Mouse (Mus musculus) heart, embryonic 12.5 days (tissue): ENCODE results near the gene Tead2. TPM values are rescaled to one million over a fixed set of nuclear protein-coding genes. Genes with fewer than 3 reads are reported as not detected.

ENCODE experiments used
- ATAC-seq: fragments of 200-750 bp; cut with Nextera tagmentation; 2 replicates; pipeline ENCODE4 v1.8.0; 2017; ENCODE audit warnings: moderate TSS enrichment, moderate library complexity; ENCODE audit not compliant: insufficient number of reproducible peaks, low FRiP score
- H3K27ac ChIP-seq: fragments of 300-500 bp; sonication (generic); 2 replicates; pipeline ENCODE4 v1.5.1; 2016; ENCODE audit warnings: mild to moderate bottlenecking, moderate library complexity; ENCODE audit not compliant: poor library complexity, severe bottlenecking
- H3K27me3 ChIP-seq: fragments of 300-500 bp; sonication (generic); replicated peaks from 2 replicates; pipeline ENCODE4 v1.6.1; 2016; ENCODE audit warnings: mild to moderate bottlenecking, moderate library complexity
- H3K36me3 ChIP-seq: fragments of 300-500 bp; sonication (generic); 2 replicates; pipeline ENCODE4 v1.6.1; 2016; ENCODE audit warnings: mild to moderate bottlenecking, moderate library complexity
- H3K4me1 ChIP-seq: fragments of 300-500 bp; sonication (generic); replicated peaks from 2 replicates; pipeline ENCODE4 v1.6.1; 2016; ENCODE audit warnings: mild to moderate bottlenecking
- H3K4me2 ChIP-seq: fragments of 300-500 bp; sonication (generic); 2 replicates; pipeline ENCODE4 v1.6.1; 2016; ENCODE audit warnings: mild to moderate bottlenecking, moderate library complexity
- H3K4me3 ChIP-seq: fragments of 300-500 bp; sonication (generic); 2 replicates; pipeline ENCODE4 v1.5.1; 2016; ENCODE audit warnings: mild to moderate bottlenecking
- H3K9ac ChIP-seq: fragments of 300-500 bp; sonication (generic); 2 replicates; pipeline ENCODE4 v1.6.1; 2016; ENCODE audit warnings: mild to moderate bottlenecking, moderate library complexity
- H3K9me3 ChIP-seq: fragments of 300-500 bp; sonication (generic); replicated peaks from 2 replicates; pipeline ENCODE4 v1.6.1; 2016; ENCODE audit warnings: mild to moderate bottlenecking, moderate library complexity
- WGBS: fragments of 180-500 bp; shearing (Covaris S2); methylation state at CpG from one replicate; pipeline ENCODE4 v1.1.7; 2016; 5-methylcytosine and 5-hydroxymethylcytosine counted together
- polyA plus RNA-seq: library from polyadenylated mRNA; unstranded; fragments of >200 nt; fragmentation: Nextera tagmentation; extraction: Ambion mirVana; gene quantifications from 2 replicates; pipeline ENCODE4 v1.2.1, GENCODE M21; 2016

The Tead2 gene
- polyA plus RNA-seq, 1 experiment from 2014 or later, result 138 TPM

GRCm38 (mm10) chr7:45204380-45205143 lies 11.0 kb upstream of the Tead2 start, which contains the start of gene Ccdc155:
Gene Ccdc155, minus strand, starts transcription at chr7:45204892.
- Histone ChIP-seq H3K27me3 (peaks cover 29% of the 10 kb centered on the region), H3K36me3 (no peaks in the 10 kb centered on the region), H3K27ac (no peak within 1 kb of the TSS), H3K9ac (peak within 1 kb of the TSS; percentile 57), H3K4me2 (peak within 1 kb of the TSS; percentile 68), H3K9me3 (no peaks in the 10 kb centered on the region), H3K4me1 (peaks cover 9% of the 10 kb centered on the region), H3K4me3 (peak within 1 kb of the TSS; percentile 47)
- WGBS, result 8% methylated on average over 44 of the region's 44 CpGs
- ATAC-seq, result peak; percentile 88

- no peaks in the 10 kb centered on the region for H3K36me3 ChIP-seq
- no peak overlapping the region for H3K4me3 ChIP-seq
- H3K9ac ChIP-seq, result no peak overlapping the region
- no peak for ATAC-seq
- WGBS, result 72% methylated on average over 6 of the region's 6 CpGs
- peaks cover 37% of the 10 kb centered on the region for H3K27me3 ChIP-seq
- H3K4me1 ChIP-seq, result peaks cover 6% of the 10 kb centered on the region
- H3K27ac ChIP-seq, result no peak overlapping the region
- no peaks in the 10 kb centered on the region for H3K9me3 ChIP-seq
- H3K4me2 ChIP-seq, result no peak overlapping the region
Measured at GRCm38 (mm10) chr7:45208260-45208659, 7.3 kb upstream of the Tead2 start.

- Histone ChIP-seq H3K4me2 (peak overlapping the region; percentile 52), H3K27me3 (peaks cover 30% of the 10 kb centered on the region), H3K36me3 (no peaks in the 10 kb centered on the region), H3K27ac (no peak overlapping the region), H3K4me1 (peaks cover 10% of the 10 kb centered on the region), H3K4me3 (no peak overlapping the region), H3K9ac (no peak overlapping the region), H3K9me3 (no peaks in the 10 kb centered on the region)
- 41% methylated on average over 10 of the region's 10 CpGs for WGBS
- no peak for ATAC-seq
Measured at GRCm38 (mm10) chr7:45211070-45211469, 4.5 kb upstream of the Tead2 start.

GRCm38 (mm10) chr7:45211851-45212251 lies 3.7 kb upstream of the Tead2 start, which contains the start of gene Dkkl1:
Gene Dkkl1, minus strand, starts transcription at chr7:45212147.
- peaks cover 11% of the 10 kb centered on the region for H3K4me1 ChIP-seq
- no peaks in the 10 kb centered on the region for H3K36me3 ChIP-seq
- WGBS, result 4% methylated on average over 17 of the region's 17 CpGs
- no peaks in the 10 kb centered on the region for H3K9me3 ChIP-seq
- ATAC-seq, result no peak
- H3K27ac ChIP-seq, result no peak within 1 kb of the TSS
- H3K4me3 ChIP-seq, result peak within 1 kb of the TSS; percentile 14; the same call in 1 of the 2 replicates
- H3K9ac ChIP-seq, result no peak within 1 kb of the TSS
- H3K4me2 ChIP-seq, result peak within 1 kb of the TSS; percentile 52
- peaks cover 25% of the 10 kb centered on the region for H3K27me3 ChIP-seq

- Histone ChIP-seq H3K4me2 (peak overlapping the region; percentile 52; the same call in 1 of the 2 replicates), H3K9me3 (no peaks in the 10 kb centered on the region), H3K36me3 (peaks cover 4% of the 10 kb centered on the region), H3K4me3 (no peak overlapping the region), H3K27ac (no peak overlapping the region), H3K27me3 (peaks cover 25% of the 10 kb centered on the region), H3K9ac (no peak overlapping the region), H3K4me1 (peaks cover 16% of the 10 kb centered on the region)
- ATAC-seq, result no peak
- 65% methylated on average over 7 of the region's 7 CpGs for WGBS
Measured at GRCm38 (mm10) chr7:45212356-45212755, 3.2 kb upstream of the Tead2 start.

GRCm38 (mm10) chr7:45213708-45214107 lies 1.8 kb upstream of the Tead2 start:
- no peak for ATAC-seq
- Histone ChIP-seq H3K36me3 (peaks cover 17% of the 10 kb centered on the region), H3K9me3 (no peaks in the 10 kb centered on the region), H3K4me2 (no peak overlapping the region), H3K27me3 (peaks cover 25% of the 10 kb centered on the region), H3K4me3 (no peak overlapping the region), H3K4me1 (peaks cover 29% of the 10 kb centered on the region), H3K9ac (no peak overlapping the region), H3K27ac (no peak overlapping the region)
- 73% methylated on average over 5 of the region's 5 CpGs for WGBS

GRCm38 (mm10) chr7:45216442-45217183 lies 1.1 kb downstream of the Tead2 start:
- H3K27ac ChIP-seq, result peak overlapping the region; percentile 94
- H3K4me1 ChIP-seq, result peaks cover 35% of the 10 kb centered on the region
- ATAC-seq, result peak; percentile 81
- peak overlapping the region; percentile 62 for H3K4me3 ChIP-seq
- H3K27me3 ChIP-seq, result peaks cover 9% of the 10 kb centered on the region
- peaks cover 45% of the 10 kb centered on the region for H3K36me3 ChIP-seq
- 2% methylated on average over 13 of the region's 13 CpGs for WGBS
- peak overlapping the region; percentile 90 for H3K4me2 ChIP-seq
- H3K9ac ChIP-seq, result peak overlapping the region; percentile 87
- H3K9me3 ChIP-seq, result no peaks in the 10 kb centered on the region

- Histone ChIP-seq H3K4me2 (no peak overlapping the region), H3K4me1 (peaks cover 29% of the 10 kb centered on the region), H3K27me3 (no peaks in the 10 kb centered on the region), H3K4me3 (no peak overlapping the region), H3K36me3 (peaks cover 94% of the 10 kb centered on the region), H3K9ac (no peak overlapping the region), H3K27ac (no peak overlapping the region), H3K9me3 (no peaks in the 10 kb centered on the region)
- ATAC-seq, result no peak
- WGBS, result 79% methylated on average over 2 of the region's 2 CpGs
Measured at GRCm38 (mm10) chr7:45221680-45222079, 6.1 kb downstream of the Tead2 start.

- ATAC-seq, result no peak
- WGBS, result 94% methylated on average over 7 of the region's 7 CpGs
- Histone ChIP-seq H3K9ac (no peak overlapping the region), H3K36me3 (peaks cover 96% of the 10 kb centered on the region), H3K27me3 (no peaks in the 10 kb centered on the region), H3K9me3 (no peaks in the 10 kb centered on the region), H3K4me3 (no peak overlapping the region), H3K4me2 (no peak overlapping the region), H3K27ac (no peak overlapping the region), H3K4me1 (no peaks in the 10 kb centered on the region)
Measured at GRCm38 (mm10) chr7:45224826-45225225, 9.3 kb downstream of the Tead2 start.

GRCm38 (mm10) chr7:45226421-45226820 lies 10.9 kb downstream of the Tead2 start:
- peaks cover 5% of the 10 kb centered on the region; the same call in 1 of the 2 replicates for H3K4me1 ChIP-seq
- no peaks in the 10 kb centered on the region for H3K9me3 ChIP-seq
- no peak overlapping the region for H3K9ac ChIP-seq
- no peak overlapping the region for H3K27ac ChIP-seq
- no peak overlapping the region for H3K4me3 ChIP-seq
- H3K4me2 ChIP-seq, result no peak overlapping the region
- no peak for ATAC-seq
- no peaks in the 10 kb centered on the region for H3K27me3 ChIP-seq
- 92% methylated on average over 5 of the region's 5 CpGs for WGBS
- H3K36me3 ChIP-seq, result peaks cover 90% of the 10 kb centered on the region

- H3K9me3 ChIP-seq, result no peaks in the 10 kb centered on the region
- H3K4me3 ChIP-seq, result no peak overlapping the region
- H3K36me3 ChIP-seq, result peaks cover 90% of the 10 kb centered on the region
- peak; percentile 41; the same call in 1 of the 2 replicates for ATAC-seq
- WGBS, result 90% methylated on average over 18 of the region's 18 CpGs
- no peaks in the 10 kb centered on the region for H3K27me3 ChIP-seq
- H3K4me2 ChIP-seq, result no peak overlapping the region
- no peak overlapping the region for H3K27ac ChIP-seq
- peaks cover 25% of the 10 kb centered on the region for H3K4me1 ChIP-seq
- H3K9ac ChIP-seq, result no peak overlapping the region
Measured at GRCm38 (mm10) chr7:45228548-45228947, 13.0 kb downstream of the Tead2 start.
